Mouse (Mus musculus): ENCODE measurements at regions not wholly inside any gene's neighbourhood (a gene's known extent, or its start where the extent isn't known, plus 50 kb on each side); places are given as distances from the start of the nearest gene placed in this dataset.

DNA sequence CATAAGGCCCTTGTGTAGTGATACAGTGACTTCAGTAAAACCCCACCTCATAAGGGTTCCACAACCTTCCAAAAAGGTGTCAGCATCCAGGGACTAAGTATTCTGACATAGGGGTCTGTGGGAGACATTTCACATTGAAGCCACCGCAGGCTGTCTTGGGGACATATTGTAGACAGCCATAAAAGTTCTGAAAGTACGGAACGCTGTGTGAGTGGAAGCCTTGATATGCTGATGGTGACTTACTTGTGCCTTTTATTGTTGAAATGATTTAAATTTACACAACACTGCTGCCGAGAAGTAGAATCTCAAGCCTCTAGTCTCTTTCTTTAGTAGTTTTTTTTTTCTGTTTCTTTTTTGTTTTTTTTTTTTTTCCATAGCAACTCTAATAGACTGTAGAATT lies 82.5 kb upstream of the Tmtc4 start:
- 82% methylated on average over 4 of the region's 4 CpGs for WGBS
- Histone ChIP-seq H3K9me3 (no peaks in the 10 kb centered on the region), H3K4me3 (no peak overlapping the region), H3K27me3 (no peaks in the 10 kb centered on the region), H3K9ac (no peak overlapping the region), H3K4me2 (no peak overlapping the region), H3K4me1 (replicated peaks) (peaks cover 7% of the 10 kb centered on the region; the same call in 1 of the 2 replicates), H3K36me3 (no peaks in the 10 kb centered on the region), H3K27ac (replicated peaks) (no peak overlapping the region)
- ATAC-seq (ENCODE audit: low FRiP score, low read depth) = no peak

- Histone ChIP-seq H3K36me3 (no peaks in the 10 kb centered on the region), H3K9me3 (no peaks in the 10 kb centered on the region), H3K27me3 (no peaks in the 10 kb centered on the region), H3K9ac (no peak overlapping the region), H3K4me2 (peak overlapping the region; percentile 31), H3K4me3 (no peak overlapping the region), H3K27ac (replicated peaks) (0 out of 2 replicates have a peak overlapping the region, but pooled peaks have one; percentile 17), H3K4me1 (replicated peaks) (peaks cover 7% of the 10 kb centered on the region; the same call in 1 of the 2 replicates)
- WGBS = 35% methylated on average over 8 of the region's 8 CpGs
- no peak for ATAC-seq (ENCODE audit: low FRiP score, low read depth)
These were observed 81.7 kb upstream of the Tmtc4 start for GRCm38 (mm10) chr14:123065566-123065965.

DNA sequence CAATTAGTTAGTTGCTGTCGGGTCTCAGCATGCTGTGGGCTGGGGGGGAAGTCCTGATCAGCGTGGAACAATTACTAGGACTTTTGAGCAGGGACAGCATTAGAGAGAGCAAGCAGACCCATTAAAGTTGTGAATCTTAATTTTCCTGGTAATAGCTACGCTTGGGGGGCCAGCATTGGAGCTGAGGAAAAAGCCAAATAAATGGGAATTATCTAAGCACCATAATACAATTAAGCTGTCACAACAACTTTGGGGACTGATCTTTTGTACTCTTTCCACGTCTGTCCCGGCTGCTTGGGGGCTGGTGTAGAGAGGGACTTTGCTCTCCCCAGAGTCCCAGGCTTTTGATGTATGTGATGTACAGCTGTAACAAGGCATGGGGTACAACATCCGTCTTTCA lies 81.3 kb upstream of the Tmtc4 start:
- Histone ChIP-seq H3K36me3 (no peaks in the 10 kb centered on the region), H3K4me2 (peak overlapping the region; percentile 31), H3K27ac (replicated peaks) (no peak overlapping the region), H3K4me1 (replicated peaks) (peaks cover 7% of the 10 kb centered on the region; the same call in 1 of the 2 replicates), H3K27me3 (no peaks in the 10 kb centered on the region), H3K4me3 (no peak overlapping the region), H3K9ac (no peak overlapping the region), H3K9me3 (no peaks in the 10 kb centered on the region)
- peak; percentile 73; the same call in 1 of the 2 replicates for ATAC-seq (ENCODE audit: low FRiP score, low read depth)
- 26% methylated on average over 6 of the region's 6 CpGs for WGBS

GRCm38 (mm10) chr14:123062908-123063307 lies 79.1 kb upstream of the Tmtc4 start:
- Histone ChIP-seq H3K4me1 (replicated peaks) (peaks cover 7% of the 10 kb centered on the region; the same call in 1 of the 2 replicates), H3K27me3 (no peaks in the 10 kb centered on the region), H3K4me3 (no peak overlapping the region), H3K4me2 (no peak overlapping the region), H3K36me3 (no peaks in the 10 kb centered on the region), H3K27ac (replicated peaks) (no peak overlapping the region), H3K9ac (no peak overlapping the region), H3K9me3 (no peaks in the 10 kb centered on the region)
- WGBS = 69% methylated on average over 1 of the region's 1 CpGs
- ATAC-seq (ENCODE audit: low FRiP score, low read depth) = no peak

GRCm38 (mm10) chr14:123056976-123057375 lies 73.1 kb upstream of the Tmtc4 start:
- 77% methylated on average over 4 of the region's 4 CpGs for WGBS
- no peak for ATAC-seq (ENCODE audit: low FRiP score, low read depth)
- no peaks in the 10 kb centered on the region for H3K36me3 ChIP-seq
- H3K27ac ChIP-seq (replicated peaks) = no peak overlapping the region
- H3K4me2 ChIP-seq = no peak overlapping the region
- H3K9me3 ChIP-seq = no peaks in the 10 kb centered on the region
- H3K27me3 ChIP-seq = no peaks in the 10 kb centered on the region
- H3K9ac ChIP-seq = no peak overlapping the region
- H3K4me1 ChIP-seq (replicated peaks) = no peaks in the 10 kb centered on the region
- H3K4me3 ChIP-seq = no peak overlapping the region

DNA sequence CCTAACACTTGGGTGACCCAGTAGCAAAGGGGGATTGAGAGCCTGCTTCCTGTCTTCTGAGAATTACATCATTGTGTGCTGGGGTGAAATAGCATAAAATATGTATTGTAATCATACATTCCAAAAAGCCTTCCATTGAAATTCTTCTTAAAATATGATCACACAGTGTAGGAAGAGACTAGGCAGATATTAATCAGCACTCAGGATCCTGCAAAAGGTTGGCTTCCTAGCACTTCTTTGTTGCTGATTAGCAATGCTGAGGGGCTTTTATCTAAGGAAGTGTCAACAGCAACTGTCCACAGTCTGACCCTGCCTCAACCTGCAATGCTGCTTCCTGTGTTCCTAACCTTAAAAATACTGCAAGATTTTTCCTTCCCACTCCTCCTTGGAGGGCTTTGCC lies 64.6 kb upstream of the Tmtc4 start:
- H3K36me3 ChIP-seq = no peaks in the 10 kb centered on the region
- H3K27ac ChIP-seq (replicated peaks) = no peak overlapping the region
- no peak overlapping the region for H3K4me2 ChIP-seq
- no peaks in the 10 kb centered on the region for H3K27me3 ChIP-seq
- H3K4me1 ChIP-seq (replicated peaks) = no peaks in the 10 kb centered on the region
- H3K4me3 ChIP-seq = no peak overlapping the region
- H3K9me3 ChIP-seq = no peaks in the 10 kb centered on the region
- no peak for ATAC-seq (ENCODE audit: low FRiP score, low read depth)
- H3K9ac ChIP-seq = no peak overlapping the region

GRCm38 (mm10) chr14:123040046-123040445 lies 56.2 kb upstream of the Tmtc4 start:
- Histone ChIP-seq H3K4me1 (replicated peaks) (no peaks in the 10 kb centered on the region), H3K27me3 (no peaks in the 10 kb centered on the region), H3K4me3 (no peak overlapping the region), H3K27ac (replicated peaks) (no peak overlapping the region), H3K9ac (no peak overlapping the region), H3K36me3 (no peaks in the 10 kb centered on the region), H3K4me2 (no peak overlapping the region), H3K9me3 (no peaks in the 10 kb centered on the region)
- no peak for ATAC-seq (ENCODE audit: low FRiP score, low read depth)

DNA sequence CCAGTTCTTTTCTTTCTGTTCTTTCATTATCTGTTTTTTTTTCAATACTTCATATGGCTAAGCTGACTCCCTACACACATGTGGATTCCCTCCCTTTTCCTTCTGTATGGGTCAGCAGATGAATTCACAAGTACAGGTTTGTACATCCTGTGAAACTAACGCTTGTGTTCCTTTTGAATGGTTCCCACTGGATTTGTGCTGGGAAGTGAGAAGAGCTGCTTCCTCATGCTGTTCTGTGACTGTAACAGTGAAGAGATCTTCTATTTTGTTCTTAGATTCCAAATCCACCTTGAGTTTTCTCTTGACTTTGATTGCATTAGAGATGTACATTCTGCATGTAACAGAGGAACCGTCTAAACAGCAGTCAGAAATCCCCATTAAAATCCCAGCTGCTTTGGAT lies 53.6 kb upstream of the Tmtc4 start:
- H3K36me3 ChIP-seq = no peaks in the 10 kb centered on the region
- H3K27ac ChIP-seq (replicated peaks) = no peak overlapping the region
- 69% methylated on average over 2 of the region's 2 CpGs for WGBS
- H3K4me1 ChIP-seq (replicated peaks) = no peaks in the 10 kb centered on the region
- no peak overlapping the region for H3K4me2 ChIP-seq
- ATAC-seq (ENCODE audit: low FRiP score, low read depth) = no peak
- H3K4me3 ChIP-seq = no peak overlapping the region
- no peak overlapping the region for H3K9ac ChIP-seq
- no peaks in the 10 kb centered on the region for H3K9me3 ChIP-seq
- H3K27me3 ChIP-seq = no peaks in the 10 kb centered on the region

Measured in hindbrain, embryonic 15.5 days (tissue).